Mouse (Mus musculus) spleen, embryonic (tissue): ENCODE measurements around the gene Usf1.

Experiments used
- CTCF ChIA-PET: fragments of 350-600 bp; sonication (Branson Sonifier 250); formaldehyde crosslinking; loops from one replicate; lab custom pipeline; 2022; lab: Charles Lee

The Usf1 gene

GRCm38 (mm10) chr1:171410947-171411484 lies at the start of gene Usf1:
Gene Usf1, plus strand, starts transcription at chr1:171411313.
- CTCF ChIA-PET, result interaction anchor here (0.6 to 0.7 kb wide), 3 partner anchors 26 to 882 kb away, joined by 3 to 5 read pairs (median 5); no protein-coding TSS in a partner anchor

GRCm38 (mm10) chr1:171365934-171366333 lies 45.2 kb upstream of the Usf1 start:
- CTCF ChIA-PET, result interaction anchor here (0.5 to 0.7 kb wide), 2 partner anchors 10 to 35 kb away, joined by 3 to 12 read pairs; no protein-coding TSS in a partner anchor

- CTCF ChIA-PET, result no interaction called here
These were observed 41.1 kb upstream of the Usf1 start, which contains the start of gene Nectin4 for GRCm38 (mm10) chr1:171369845-171370556. Gene Nectin4, plus strand, starts transcription at chr1:171370099.

- CTCF ChIA-PET, result interaction anchor here (0.6 kb wide), 1 partner anchor 178 kb away, joined by 3 read pairs; no protein-coding TSS in a partner anchor
These were observed 38.2 kb upstream of the Usf1 start for GRCm38 (mm10) chr1:171372880-171373279.

- CTCF ChIA-PET, result no interaction called here
These were observed 37.2 kb upstream of the Usf1 start for GRCm38 (mm10) chr1:171373946-171374345.

GRCm38 (mm10) chr1:171375646-171376097 lies 35.4 kb upstream of the Usf1 start:
- CTCF ChIA-PET, result no interaction called here

- CTCF ChIA-PET, result no interaction called here
These were observed 32.8 kb upstream of the Usf1 start for GRCm38 (mm10) chr1:171378298-171378697.

GRCm38 (mm10) chr1:171379935-171380599 lies 31.0 kb upstream of the Usf1 start:
- CTCF ChIA-PET, result interaction anchor here (1.4 kb wide), 1 partner anchor 30 kb away, joined by 3 read pairs; no protein-coding TSS in a partner anchor

GRCm38 (mm10) chr1:171382096-171382620 lies 29.0 kb upstream of the Usf1 start:
- CTCF ChIA-PET, result no interaction called here

GRCm38 (mm10) chr1:171384361-171384760 lies 26.8 kb upstream of the Usf1 start:
- CTCF ChIA-PET, result interaction anchor here (0.6 to 1.1 kb wide), 2 partner anchors 26 to 282 kb away, joined by 6 to 11 read pairs; no protein-coding TSS in a partner anchor

GRCm38 (mm10) chr1:171385171-171385570 lies 25.9 kb upstream of the Usf1 start:
- CTCF ChIA-PET, result interaction anchor here (0.5 to 1.1 kb wide), 2 partner anchors 26 to 27 kb away, joined by 5 to 11 read pairs; partner anchors contain the start of gene Usf1

GRCm38 (mm10) chr1:171387099-171387498 lies 24.0 kb upstream of the Usf1 start:
- CTCF ChIA-PET, result interaction anchor here (1.0 kb wide), 1 partner anchor 10 kb away, joined by 4 read pairs; no protein-coding TSS in a partner anchor

GRCm38 (mm10) chr1:171388376-171389102 lies 22.6 kb upstream of the Usf1 start, which contains the start of gene Arhgap30:
Gene Arhgap30, plus strand, starts transcription at chr1:171388954.
- CTCF ChIA-PET, result no interaction called here

- CTCF ChIA-PET, result no interaction called here
These were observed 21.0 kb upstream of the Usf1 start for GRCm38 (mm10) chr1:171390101-171390500.

GRCm38 (mm10) chr1:171401821-171402220 lies 9.3 kb upstream of the Usf1 start:
- CTCF ChIA-PET, result no interaction called here

- CTCF ChIA-PET, result no interaction called here
These were observed 8.1 kb upstream of the Usf1 start for GRCm38 (mm10) chr1:171402991-171403390.

- CTCF ChIA-PET, result no interaction called here
These were observed 3.9 kb upstream of the Usf1 start for GRCm38 (mm10) chr1:171407263-171407662.

- CTCF ChIA-PET, result interaction anchor here (0.7 to 1.2 kb wide), 2 partner anchors 30 to 883 kb away, joined by 3 read pairs; no protein-coding TSS in a partner anchor
These were observed 882 bp upstream of the Usf1 start for GRCm38 (mm10) chr1:171410231-171410630.

- CTCF ChIA-PET, result interaction anchor here (0.6 kb wide), 1 partner anchor 26 kb away, joined by 5 read pairs; no protein-coding TSS in a partner anchor
These were observed 404 bp downstream of the Usf1 start for GRCm38 (mm10) chr1:171411492-171411941.

- CTCF ChIA-PET, result no interaction called here
These were observed 908 bp downstream of the Usf1 start for GRCm38 (mm10) chr1:171412001-171412441.
